Mouse (Mus musculus): ENCODE measurements around the gene Pik3r5. TPM values are rescaled to one million over a fixed set of nuclear protein-coding genes. Genes with fewer than 3 reads are reported as not detected.

Pik3r5 gene
- polyA plus RNA-seq, 2 experiments = 0.46 to 0.66 TPM

GRCm38 (mm10) chr11:68417831-68418230 lies 14.1 kb upstream of the Pik3r5 start:
- Histone ChIP-seq H3K27me3 (ENCODE audit: control insufficient read depth, insufficient read depth, low read length) (no peaks in the 10 kb centered on the region), H3K9me3 (ENCODE audit: control insufficient read depth, low read length) (no peaks in the 10 kb centered on the region), H3K4me1 (replicated peaks; ENCODE audit: control insufficient read depth in 2 of 2, insufficient read depth in 2 of 2, low read length in 1 of 2) (no peaks in the 10 kb centered on the region), H3K36me3 (replicated peaks; ENCODE audit: control insufficient read depth, insufficient read depth, low read depth) (no peaks in the 10 kb centered on the region), H3K4me3 (ENCODE audit: insufficient read depth in 1 of 2, low read depth in 2 of 2, low read length in 2 of 2) (no peak overlapping the region), H3K4me2 (ENCODE audit: low read depth) (no peak overlapping the region), H3K27ac (no peak overlapping the region), H3K9ac (replicated peaks) (no peak overlapping the region)
- ATAC-seq (ENCODE audit: insufficient read depth) (no peak), DNase-seq (ENCODE audit: low read depth in 3 of 3, low spot score in 3 of 3) (peak in 1 of 3 experiments; percentile 3)
- WGBS (ENCODE audit: insufficient replicate concordance) = 31% methylated on average over 9 of the region's 9 CpGs
- TF ChIP-seq CTCF (IDR thresholded peaks at IDR 0.05; ENCODE audit: low read depth) (peak; percentile 91), EP300 (IDR thresholded peaks at IDR 0.05; ENCODE audit: low read depth) (no peak)

GRCm38 (mm10) chr11:68425492-68426315 lies 6.2 kb upstream of the Pik3r5 start:
- no peak for ATAC-seq (ENCODE audit: insufficient read depth)
- H3K27me3 ChIP-seq (ENCODE audit: control insufficient read depth, insufficient read depth, low read length) = no peaks in the 10 kb centered on the region
- TF ChIP-seq EP300 (IDR thresholded peaks at IDR 0.05; ENCODE audit: low read depth) (no peak), CTCF (IDR thresholded peaks at IDR 0.05; ENCODE audit: low read depth) (no peak)
- H3K9me3 ChIP-seq (ENCODE audit: control insufficient read depth, low read length) = no peaks in the 10 kb centered on the region
- no peaks in the 10 kb centered on the region for H3K36me3 ChIP-seq (replicated peaks; ENCODE audit: control insufficient read depth, insufficient read depth, low read depth)
- 57% methylated on average over 8 of the region's 8 CpGs for WGBS (ENCODE audit: insufficient replicate concordance)
- DNase-seq (ENCODE audit: low read depth in 3 of 3, low spot score in 3 of 3) = no peak
- H3K4me2 ChIP-seq (ENCODE audit: low read depth) = no peak overlapping the region
- H3K9ac ChIP-seq (replicated peaks) = no peak overlapping the region
- H3K4me1 ChIP-seq (replicated peaks; ENCODE audit: control insufficient read depth in 2 of 2, insufficient read depth in 2 of 2, low read length in 1 of 2) = no peaks in the 10 kb centered on the region
- H3K27ac ChIP-seq = no peak overlapping the region
- no peak overlapping the region for H3K4me3 ChIP-seq (ENCODE audit: insufficient read depth in 1 of 2, low read depth in 2 of 2, low read length in 2 of 2)

GRCm38 (mm10) chr11:68427083-68427570 lies 4.8 kb upstream of the Pik3r5 start:
- TF ChIP-seq EP300 (IDR thresholded peaks at IDR 0.05; ENCODE audit: low read depth) (no peak), CTCF (IDR thresholded peaks at IDR 0.05; ENCODE audit: low read depth) (no peak)
- no peak overlapping the region for H3K27ac ChIP-seq
- DNase-seq (ENCODE audit: low read depth in 3 of 3, low spot score in 3 of 3) = no peak
- ATAC-seq (ENCODE audit: insufficient read depth) = no peak
- no peaks in the 10 kb centered on the region for H3K36me3 ChIP-seq (replicated peaks; ENCODE audit: control insufficient read depth, insufficient read depth, low read depth)
- H3K9ac ChIP-seq (replicated peaks) = no peak overlapping the region
- 0 out of 2 replicates have a peak, but pooled peaks cover 3% of the 10 kb centered on the region for H3K27me3 ChIP-seq (ENCODE audit: control insufficient read depth, insufficient read depth, low read length)
- H3K4me3 ChIP-seq (ENCODE audit: insufficient read depth in 1 of 2, low read depth in 2 of 2, low read length in 2 of 2) = no peak overlapping the region
- H3K4me2 ChIP-seq (ENCODE audit: low read depth) = no peak overlapping the region
- no peaks in the 10 kb centered on the region for H3K9me3 ChIP-seq (ENCODE audit: control insufficient read depth, low read length)
- WGBS (ENCODE audit: insufficient replicate concordance) = 59% methylated on average over 5 of the region's 5 CpGs
- H3K4me1 ChIP-seq (replicated peaks; ENCODE audit: control insufficient read depth in 2 of 2, insufficient read depth in 2 of 2, low read length in 1 of 2) = 0 out of 4 replicates have a peak, but pooled peaks cover 0 to 2% of the 10 kb centered on the region in 2 experiments

- TF ChIP-seq CTCF (IDR thresholded peaks at IDR 0.05; ENCODE audit: low read depth) = no peak
- no peak for TF ChIP-seq EP300 (IDR thresholded peaks at IDR 0.05; ENCODE audit: low read depth)
- no peaks in the 10 kb centered on the region for H3K9me3 ChIP-seq (ENCODE audit: control insufficient read depth, low read length)
- 34% methylated on average over 5 of the region's 5 CpGs for WGBS (ENCODE audit: insufficient replicate concordance)
- DNase-seq (ENCODE audit: low read depth in 3 of 3, low spot score in 3 of 3) (no peak), ATAC-seq (ENCODE audit: insufficient read depth) (no peak)
- no peak overlapping the region for H3K4me3 ChIP-seq (ENCODE audit: insufficient read depth in 1 of 2, low read depth in 2 of 2, low read length in 2 of 2)
- no peaks in the 10 kb centered on the region for H3K36me3 ChIP-seq (replicated peaks; ENCODE audit: control insufficient read depth, insufficient read depth, low read depth)
- H3K4me2 ChIP-seq (ENCODE audit: low read depth) = no peak overlapping the region
- 0 out of 4 replicates have a peak, but pooled peaks cover 0 to 2% of the 10 kb centered on the region in 2 experiments for H3K4me1 ChIP-seq (replicated peaks; ENCODE audit: control insufficient read depth in 2 of 2, insufficient read depth in 2 of 2, low read length in 1 of 2)
- H3K9ac ChIP-seq (replicated peaks) = no peak overlapping the region
- no peak overlapping the region for H3K27ac ChIP-seq
- H3K27me3 ChIP-seq (ENCODE audit: control insufficient read depth, insufficient read depth, low read length) = peaks cover 3% of the 10 kb centered on the region
Measured at GRCm38 (mm10) chr11:68430662-68431061, 1.3 kb upstream of the Pik3r5 start.

- no peaks in the 10 kb centered on the region for H3K36me3 ChIP-seq (replicated peaks; ENCODE audit: control insufficient read depth, insufficient read depth, low read depth)
- no peak overlapping the region for H3K27ac ChIP-seq
- no peaks in the 10 kb centered on the region for H3K9me3 ChIP-seq (ENCODE audit: control insufficient read depth, low read length)
- H3K4me3 ChIP-seq (ENCODE audit: insufficient read depth in 1 of 2, low read depth in 2 of 2, low read length in 2 of 2) = peak overlapping the region; percentile 32 to 36
- DNase-seq (ENCODE audit: low read depth in 3 of 3, low spot score in 3 of 3) (no peak), ATAC-seq (ENCODE audit: insufficient read depth) (no peak)
- peak overlapping the region; percentile 36 for H3K4me2 ChIP-seq (ENCODE audit: low read depth)
- 0 out of 4 replicates have a peak, but pooled peaks cover 0 to 2% of the 10 kb centered on the region in 2 experiments for H3K4me1 ChIP-seq (replicated peaks; ENCODE audit: control insufficient read depth in 2 of 2, insufficient read depth in 2 of 2, low read length in 1 of 2)
- no peak overlapping the region for H3K9ac ChIP-seq (replicated peaks)
- 14% methylated on average over 23 of the region's 23 CpGs for WGBS (ENCODE audit: insufficient replicate concordance)
- TF ChIP-seq EP300 (IDR thresholded peaks at IDR 0.05; ENCODE audit: low read depth) = no peak
- TF ChIP-seq CTCF (IDR thresholded peaks at IDR 0.05; ENCODE audit: low read depth) = no peak
- H3K27me3 ChIP-seq (ENCODE audit: control insufficient read depth, insufficient read depth, low read length) = peaks cover 3% of the 10 kb centered on the region
Measured at GRCm38 (mm10) chr11:68432361-68433021, 570 bp downstream of the Pik3r5 start.

All from liver, embryonic 14.5 days (tissue).